Mouse (Mus musculus) brain, embryonic 18.5 days (tissue): ENCODE results near the gene Gls.

ENCODE experiments used
- DNase-seq: peaks from one replicate; pipeline ENCODE4 v3.0.0-alpha.2; 2012; ENCODE audit warnings: low read depth, low spot score

Gls gene

GRCm38 (mm10) chr1:52127350-52127749 is 105.7 kb downstream of the Gls start:
- DNase-seq = no peak

- no peak for DNase-seq
Observed at GRCm38 (mm10) chr1:52124818-52125217, 108.2 kb downstream of the Gls start.

GRCm38 (mm10) chr1:52121052-52121451 is 112.0 kb downstream of the Gls start:
- DNase-seq = no peak

GRCm38 (mm10) chr1:52120191-52120590 is 112.8 kb downstream of the Gls start:
- no peak for DNase-seq

- no peak for DNase-seq
Observed at GRCm38 (mm10) chr1:52119691-52120090, 113.3 kb downstream of the Gls start.

GRCm38 (mm10) chr1:52118860-52119591 is 114.0 kb downstream of the Gls start, which contains the start of gene Stat1:
Gene Stat1 (plus strand): TSS chr1:52119440.
- DNase-seq = peak; percentile 66

GRCm38 (mm10) chr1:52117777-52118176 is 115.3 kb downstream of the Gls start:
- DNase-seq = no peak

- no peak for DNase-seq
Observed at GRCm38 (mm10) chr1:52116441-52116840, 116.6 kb downstream of the Gls start.

GRCm38 (mm10) chr1:52113666-52114069 is 119.4 kb downstream of the Gls start:
- peak; percentile 93 for DNase-seq
